Mouse (Mus musculus): ENCODE results near the gene Trim38. TPM values are rescaled to one million over a fixed set of nuclear protein-coding genes. Genes with fewer than 3 reads are reported as not detected.

Gene Trim38
- total RNA-seq, 2 experiments from 2014 or later = not detected

DNA sequence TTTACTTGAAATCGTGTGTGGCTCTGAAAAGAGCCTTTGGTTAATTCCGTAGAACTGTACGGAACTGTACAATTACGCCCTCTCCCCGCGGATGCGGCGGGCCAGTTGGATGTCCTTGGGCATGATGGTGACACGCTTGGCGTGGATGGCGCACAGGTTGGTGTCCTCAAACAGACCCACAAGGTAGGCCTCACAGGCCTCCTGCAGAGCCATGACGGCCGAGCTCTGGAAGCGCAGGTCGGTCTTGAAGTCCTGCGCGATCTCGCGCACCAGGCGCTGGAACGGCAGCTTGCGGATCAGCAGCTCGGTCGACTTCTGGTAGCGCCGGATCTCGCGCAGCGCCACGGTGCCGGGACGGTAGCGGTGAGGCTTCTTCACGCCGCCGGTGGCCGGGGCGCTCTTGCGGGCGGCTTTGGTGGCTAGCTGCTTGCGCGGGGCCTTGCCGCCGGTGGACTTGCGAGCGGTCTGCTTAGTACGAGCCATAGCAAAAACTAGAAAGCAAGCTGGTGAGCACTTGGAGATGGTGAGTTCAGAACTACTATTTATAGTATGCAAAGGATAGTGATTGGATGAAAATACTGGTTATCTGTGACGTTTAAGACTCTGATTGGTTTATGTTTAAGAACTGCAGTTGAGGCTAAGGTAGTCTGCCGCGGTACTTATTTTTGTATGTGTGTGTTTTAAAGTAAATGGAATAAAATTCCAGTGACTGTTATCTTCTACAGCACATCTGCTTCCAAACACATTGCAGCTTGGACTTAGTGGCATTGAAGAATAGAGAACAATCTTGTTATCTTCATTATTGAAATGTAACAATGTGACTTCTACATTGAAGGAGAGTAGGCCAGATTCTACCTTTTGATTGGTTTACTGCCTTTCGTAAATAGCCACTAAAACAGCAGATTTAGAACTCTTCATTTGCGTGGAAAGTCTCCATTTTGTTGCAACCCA lies 7.6 kb upstream of the Trim38 start, which contains the start of gene Hist1h3a:
Hist1h3a (minus strand) TSS at position 516 of the 951 bp plus-strand sequence.
- peak; percentile 32 for DNase-seq (ENCODE audit: low spot score)

DNA sequence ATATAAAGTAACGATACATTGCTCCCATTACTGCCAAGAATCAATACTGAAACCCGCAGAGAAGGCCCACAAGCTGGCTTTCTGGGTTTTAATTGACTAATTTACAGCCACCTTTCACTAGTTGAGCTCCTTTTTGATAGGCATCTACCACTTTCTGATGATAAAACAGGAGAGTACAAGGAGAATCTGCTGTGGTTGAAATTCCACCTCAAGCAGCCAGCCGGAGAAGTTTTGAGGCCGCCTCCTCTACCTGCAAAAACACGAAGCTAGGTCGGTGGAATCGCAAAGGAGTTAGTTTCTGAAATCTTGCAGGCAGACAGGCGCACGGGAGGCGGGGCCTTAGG lies 6.5 kb upstream of the Trim38 start:
- DNase-seq (ENCODE audit: low spot score) = no peak

DNA sequence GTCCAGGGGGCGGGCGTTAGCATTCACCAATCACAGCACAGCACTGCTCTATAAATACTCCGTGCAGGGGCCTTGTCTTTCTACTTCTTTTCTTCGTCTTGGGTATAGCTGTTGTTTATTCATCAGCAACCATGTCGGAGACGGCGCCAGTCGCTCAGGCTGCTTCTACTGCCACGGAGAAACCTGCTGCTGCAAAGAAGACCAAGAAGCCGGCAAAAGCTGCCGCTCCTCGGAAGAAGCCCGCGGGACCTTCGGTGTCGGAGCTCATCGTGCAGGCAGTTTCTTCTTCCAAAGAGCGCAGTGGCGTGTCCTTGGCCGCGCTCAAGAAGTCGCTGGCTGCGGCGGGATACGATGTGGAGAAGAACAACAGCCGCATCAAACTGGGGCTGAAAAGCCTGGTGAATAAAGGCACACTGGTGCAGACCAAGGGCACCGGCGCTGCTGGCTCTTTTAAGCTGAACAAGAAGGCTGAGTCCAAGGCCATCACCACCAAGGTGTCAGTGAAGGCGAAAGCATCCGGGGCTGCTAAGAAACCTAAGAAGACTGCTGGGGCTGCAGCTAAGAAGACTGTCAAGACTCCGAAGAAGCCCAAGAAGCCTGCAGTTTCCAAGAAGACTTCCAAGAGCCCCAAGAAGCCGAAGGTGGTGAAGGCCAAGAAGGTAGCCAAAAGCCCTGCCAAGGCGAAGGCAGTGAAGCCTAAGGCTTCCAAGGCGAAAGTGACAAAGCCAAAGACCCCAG lies 6.0 kb upstream of the Trim38 start, which contains the start of gene Hist1h1a:
Hist1h1a (plus strand) TSS at position 81 of the 738 bp plus-strand sequence.
- DNase-seq (ENCODE audit: low spot score) = peak; percentile 43

DNA sequence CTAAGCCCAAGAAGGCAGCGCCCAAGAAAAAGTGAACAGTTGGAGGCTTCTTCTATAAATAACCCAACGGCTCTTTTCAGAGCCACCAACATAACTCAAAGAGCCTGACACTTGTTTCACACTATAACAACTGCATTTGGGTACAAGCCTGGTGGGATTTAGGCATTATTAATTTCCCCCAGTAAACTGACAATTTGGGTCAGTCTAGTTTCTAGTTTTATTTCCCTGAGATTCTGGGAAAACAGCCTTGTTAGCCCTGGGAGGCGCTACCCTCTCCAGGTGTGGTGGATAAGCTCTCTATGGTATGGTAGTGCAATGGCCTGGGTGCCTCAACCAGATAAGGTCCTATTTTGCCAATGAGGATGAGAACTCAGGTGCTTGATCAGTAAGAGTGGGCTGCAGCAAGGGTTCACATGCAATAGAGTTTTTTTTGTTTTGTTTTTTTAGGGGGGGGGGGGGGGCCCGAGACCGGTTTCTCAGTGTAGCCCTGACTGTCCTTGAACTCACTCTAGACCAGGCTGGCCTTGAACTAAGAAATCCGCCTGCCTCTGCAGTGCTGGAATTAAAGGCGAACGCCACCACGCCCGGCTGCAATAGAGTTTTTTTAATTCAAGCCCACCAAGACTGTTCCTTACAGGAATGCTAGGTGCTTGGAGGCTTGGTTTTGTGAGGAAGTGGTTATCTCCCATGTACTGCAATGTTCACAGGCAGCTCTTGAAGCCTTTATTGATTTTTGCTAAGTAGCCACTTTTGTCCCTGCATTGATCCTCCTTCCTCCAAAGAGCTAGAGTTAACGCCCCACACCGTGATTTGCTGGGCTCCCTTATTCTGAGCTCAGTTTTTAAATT lies 5.2 kb upstream of the Trim38 start:
- DNase-seq (ENCODE audit: low spot score) = no peak

DNA sequence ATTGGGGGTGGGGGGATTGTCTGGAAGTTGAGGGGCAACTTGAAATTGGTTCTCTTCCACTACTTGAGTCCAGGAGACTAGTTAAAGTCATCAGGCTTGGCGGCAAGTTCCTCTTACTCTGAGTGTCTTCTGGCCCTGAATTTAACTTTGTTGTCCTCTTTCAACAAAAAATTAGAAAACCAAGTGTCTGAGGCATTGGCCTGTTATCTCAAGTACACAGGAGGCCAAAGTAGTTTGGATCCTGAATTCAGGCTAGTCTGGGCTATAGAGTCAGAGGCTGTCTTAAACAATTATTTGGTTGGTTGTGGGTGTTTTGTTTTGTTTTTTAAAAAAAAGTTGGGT lies 4.6 kb upstream of the Trim38 start:
- DNase-seq (ENCODE audit: low spot score) = no peak

GRCm38 (mm10) chr13:23766772-23767171 lies 2.9 kb upstream of the Trim38 start:
- no peak for DNase-seq (ENCODE audit: low spot score)

GRCm38 (mm10) chr13:23768834-23769397 lies 797 bp upstream of the Trim38 start:
- DNase-seq (ENCODE audit: low spot score) = no peak

DNA sequence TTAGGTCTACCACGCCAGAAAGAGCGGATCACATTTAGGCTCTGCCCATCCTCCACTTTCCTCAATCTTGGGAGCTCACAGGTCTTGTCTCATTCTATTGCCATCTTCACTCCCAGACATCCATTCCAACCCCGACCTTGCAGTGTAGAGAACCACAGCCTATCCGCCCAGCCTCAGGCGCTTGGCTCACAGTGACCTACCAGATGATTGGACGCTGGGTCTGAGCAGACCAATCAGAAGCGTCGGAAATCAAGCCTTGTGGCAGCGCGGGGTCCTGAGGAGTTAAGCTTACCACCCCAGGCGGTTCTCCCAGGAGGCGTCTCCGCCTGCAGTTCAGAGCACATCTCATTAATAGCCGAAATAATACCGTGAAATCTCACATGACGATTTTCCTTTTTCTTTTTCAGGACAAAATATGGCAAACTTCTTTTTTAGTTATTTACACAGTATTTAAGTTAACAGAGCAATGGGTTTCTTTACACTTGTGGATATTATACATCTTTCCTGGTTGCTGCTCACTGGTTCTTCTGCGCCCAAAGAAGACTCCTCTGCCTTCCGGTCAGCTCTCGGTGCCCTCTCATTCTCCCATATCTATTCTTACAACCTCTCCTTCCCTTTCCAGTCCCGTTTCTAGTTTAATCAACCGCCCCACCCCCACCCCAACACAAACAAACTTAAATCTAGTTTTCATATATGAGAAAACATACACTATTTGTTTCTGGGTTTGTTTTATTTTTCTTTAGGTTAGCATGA lies 3.0 kb downstream of the Trim38 start:
- DNase-seq (ENCODE audit: low spot score) = no peak

DNA sequence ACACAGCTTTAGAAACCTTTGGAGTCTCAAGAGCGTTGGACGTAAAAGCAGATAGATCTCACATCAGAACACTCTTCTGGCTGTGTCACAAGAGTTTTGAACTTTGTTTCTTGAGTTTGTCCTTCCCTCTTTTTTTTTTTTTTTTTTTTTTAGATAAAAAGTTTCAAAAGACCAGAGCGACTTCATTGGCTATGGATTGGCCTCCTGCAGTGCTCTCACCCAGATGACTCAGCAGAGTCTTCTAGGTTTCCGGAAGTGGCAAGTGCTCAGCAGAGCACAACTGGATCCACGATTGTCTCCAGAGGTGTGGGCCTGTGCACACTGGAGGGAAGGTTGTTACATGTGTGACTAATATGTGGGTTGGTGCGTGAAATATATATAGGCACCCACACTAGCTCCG lies 8.6 kb downstream of the Trim38 start:
- DNase-seq (ENCODE audit: low spot score) = no peak

DNA sequence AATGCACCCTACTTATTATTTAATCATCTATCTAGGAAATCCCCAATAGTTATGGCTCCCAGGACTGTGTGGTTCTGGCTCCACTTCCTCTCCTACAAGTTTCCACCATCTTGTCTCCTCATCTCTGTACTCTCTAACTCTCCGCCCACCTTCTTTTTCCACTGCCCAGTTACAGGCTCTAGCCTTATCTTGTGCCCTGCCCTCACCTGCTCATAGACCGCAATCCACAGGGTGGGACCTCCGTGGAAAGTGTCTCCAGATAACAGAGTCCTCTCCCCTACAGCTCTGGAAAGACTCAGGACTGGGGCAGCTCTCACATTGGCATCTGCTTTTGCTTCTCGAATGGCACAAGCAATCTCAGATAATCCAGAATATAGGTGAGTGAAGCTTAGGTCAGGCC lies 9.3 kb downstream of the Trim38 start:
- no peak for DNase-seq (ENCODE audit: low spot score)

GRCm38 (mm10) chr13:23792520-23792919 lies 22.8 kb downstream of the Trim38 start:
- peak; percentile 34 for DNase-seq (ENCODE audit: low spot score)

GRCm38 (mm10) chr13:23799405-23799804 lies 29.7 kb downstream of the Trim38 start:
- DNase-seq (ENCODE audit: low spot score) = no peak

DNA sequence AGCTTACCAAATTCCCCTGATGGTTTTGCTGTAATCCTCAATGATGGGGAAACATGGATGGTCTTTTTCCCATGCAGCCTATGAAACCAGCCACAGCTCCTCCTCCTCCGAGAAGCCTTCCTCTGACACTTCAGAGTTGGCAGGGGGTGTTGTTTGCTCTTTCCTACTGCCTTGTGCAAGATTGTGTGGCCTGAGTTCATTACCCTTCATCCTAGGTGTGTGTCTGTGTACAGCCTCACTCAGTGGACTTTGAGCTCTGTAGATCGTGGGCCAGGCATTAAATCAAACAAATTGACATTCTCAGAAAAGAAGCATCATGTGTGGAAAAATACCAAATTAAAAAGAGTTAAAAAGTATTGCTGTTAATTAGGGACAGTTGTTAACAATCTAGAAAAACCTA lies 34.8 kb downstream of the Trim38 start:
- no peak for DNase-seq (ENCODE audit: low spot score)

- DNase-seq (ENCODE audit: low spot score) = no peak
These were observed 36.8 kb downstream of the Trim38 start, which contains the start of gene Slc17a2 for GRCm38 (mm10) chr13:23806422-23807052. TSS of gene Slc17a2 (plus strand) at chr13:23806993.

GRCm38 (mm10) chr13:23816148-23816547 lies 46.4 kb downstream of the Trim38 start:
- DNase-seq (ENCODE audit: low spot score) = no peak

GRCm38 (mm10) chr13:23820179-23820940 lies 50.6 kb downstream of the Trim38 start:
- DNase-seq (ENCODE audit: low spot score) = no peak

- no peak for DNase-seq (ENCODE audit: low spot score)
These were observed 52.5 kb downstream of the Trim38 start for GRCm38 (mm10) chr13:23822213-23822612.

- DNase-seq (ENCODE audit: low spot score) = no peak
These were observed 56.9 kb downstream of the Trim38 start for GRCm38 (mm10) chr13:23826606-23827005.

- peak; percentile 29 for DNase-seq (ENCODE audit: low spot score)
These were observed 63.3 kb downstream of the Trim38 start for GRCm38 (mm10) chr13:23833053-23833452.

All from gastrocnemius, adult 18-20 months (tissue).